Mouse (Mus musculus) thymus, postnatal 25 days (tissue): Measurements from ENCODE around the gene Pllp.
A peak's percentile ranks its signal among the peaks of the same experiment; 100 is the strongest.

ENCODE experiments used
- DNase-seq: peaks from one replicate; pipeline ENCODE4 v3.0.0; 2022

The Pllp gene

GRCm38 (mm10) chr8:94702844-94703813 is 7.1 kb upstream of the Pllp start:
- peak; percentile 83 for DNase-seq

- no peak for DNase-seq
Observed at GRCm38 (mm10) chr8:94702156-94702555, 6.1 kb upstream of the Pllp start.

- no peak for DNase-seq
Observed at GRCm38 (mm10) chr8:94700421-94700935, 4.4 kb upstream of the Pllp start.

- no peak for DNase-seq
Observed at GRCm38 (mm10) chr8:94699366-94699765, 3.3 kb upstream of the Pllp start.

GRCm38 (mm10) chr8:94697956-94698355 is 1.9 kb upstream of the Pllp start:
- DNase-seq: no peak

GRCm38 (mm10) chr8:94696566-94696965 is 488 bp upstream of the Pllp start:
- DNase-seq: no peak

- DNase-seq: no peak
Observed at GRCm38 (mm10) chr8:94695341-94695993, 611 bp downstream of the Pllp start.

GRCm38 (mm10) chr8:94694701-94695100 is 1.4 kb downstream of the Pllp start:
- DNase-seq: no peak

- DNase-seq: no peak
Observed at GRCm38 (mm10) chr8:94685953-94686352, 10.1 kb downstream of the Pllp start.

GRCm38 (mm10) chr8:94684287-94684686 is 11.8 kb downstream of the Pllp start:
- DNase-seq: no peak

GRCm38 (mm10) chr8:94682732-94683524 is 13.2 kb downstream of the Pllp start:
- DNase-seq: no peak

- no peak for DNase-seq
Observed at GRCm38 (mm10) chr8:94680414-94680813, 15.7 kb downstream of the Pllp start.

- DNase-seq: no peak
Observed at GRCm38 (mm10) chr8:94678582-94678981, 17.5 kb downstream of the Pllp start.

GRCm38 (mm10) chr8:94675923-94676322 is 20.2 kb downstream of the Pllp start:
- DNase-seq: no peak

GRCm38 (mm10) chr8:94674384-94674783 is 21.7 kb downstream of the Pllp start:
- no peak for DNase-seq

- DNase-seq: peak; percentile 93
Observed at GRCm38 (mm10) chr8:94666456-94667308, 29.4 kb downstream of the Pllp start, which contains the start of gene Arl2bp. Gene Arl2bp, plus strand, starts transcription at chr8:94666600.

GRCm38 (mm10) chr8:94664722-94665121 is 31.4 kb downstream of the Pllp start:
- DNase-seq: no peak

GRCm38 (mm10) chr8:94660418-94660817 is 35.7 kb downstream of the Pllp start:
- no peak for DNase-seq

GRCm38 (mm10) chr8:94658031-94658430 is 38.0 kb downstream of the Pllp start:
- no peak for DNase-seq

- no peak for DNase-seq
Observed at GRCm38 (mm10) chr8:94654994-94655393, 41.1 kb downstream of the Pllp start.

- no peak for DNase-seq
Observed at GRCm38 (mm10) chr8:94652951-94653350, 43.1 kb downstream of the Pllp start.

- DNase-seq: no peak
Observed at GRCm38 (mm10) chr8:94649496-94649895, 46.6 kb downstream of the Pllp start.
